Mouse (Mus musculus): ENCODE data around the gene Ncs1. TPM values are rescaled to one million over a fixed set of nuclear protein-coding genes. Genes with fewer than 3 reads are reported as not detected.

Ncs1 gene
- polyA plus RNA-seq, 1 experiment from 2014 or later = 9.8 TPM

DNA sequence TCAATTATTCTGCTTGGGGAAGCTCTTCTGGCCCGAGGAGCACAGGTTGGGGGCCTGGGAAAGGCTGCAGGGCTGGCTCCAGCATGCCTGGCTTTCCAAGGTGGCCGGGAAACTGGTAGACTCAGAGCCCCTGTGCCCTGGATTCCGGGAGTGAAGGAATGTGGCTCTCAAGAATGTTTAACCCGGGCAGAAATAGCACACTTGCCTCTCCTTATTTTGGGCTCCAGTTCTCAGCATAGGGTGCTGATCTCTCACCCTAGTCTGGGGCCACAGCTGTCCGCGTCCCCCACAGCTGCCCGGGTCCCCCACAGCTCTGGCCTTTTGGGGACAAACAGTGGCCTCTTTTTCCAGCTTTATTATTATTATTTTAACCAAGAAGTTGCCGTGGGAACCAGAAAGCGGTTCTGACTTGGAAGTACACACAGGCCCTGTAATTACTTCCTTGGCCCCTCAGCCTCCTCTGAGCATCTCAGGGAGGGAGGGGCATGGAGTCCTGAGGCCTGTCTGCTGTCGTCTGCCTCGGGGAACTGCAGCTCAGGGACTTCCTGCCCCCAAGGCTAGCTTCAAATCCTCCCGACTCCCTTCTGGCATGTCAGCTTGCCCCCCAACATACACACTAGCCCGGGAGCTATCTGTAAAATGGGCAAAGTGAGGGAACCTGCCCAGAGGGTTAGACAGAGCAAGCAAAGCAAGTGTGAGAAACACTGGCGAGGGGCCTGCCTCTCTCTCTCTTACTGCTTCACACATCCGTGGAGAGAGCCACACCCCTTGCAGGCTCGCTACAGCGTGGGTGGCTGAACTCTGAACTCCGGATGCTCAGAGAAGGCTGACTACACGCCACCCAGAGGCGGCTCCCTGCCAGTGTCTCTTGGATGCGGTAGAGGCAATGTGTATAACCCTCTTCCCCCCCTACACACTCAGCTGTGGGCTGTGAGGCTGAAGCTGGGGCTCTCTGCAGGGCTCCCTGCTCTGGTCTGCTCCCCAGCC lies 10.6 kb downstream of the Ncs1 start:
- ATAC-seq (ENCODE audit: low FRiP score, low TSS enrichment) (peak; percentile 71), DNase-seq (ENCODE audit: low spot score) (peak; percentile 76)
- H3K27me3 ChIP-seq (ENCODE audit: control insufficient read depth, insufficient read depth, low read length) = no peaks in the 10 kb centered on the region
- peak overlapping the region; percentile 23 for H3K9ac ChIP-seq (ENCODE audit: low read length)
- TF ChIP-seq EP300 (optimal IDR thresholded peaks at IDR 0.05) (no peak), CTCF (IDR thresholded peaks at IDR 0.05; ENCODE audit: low read depth) (peak; percentile 71)
- peak overlapping the region; percentile 83 for H3K27ac ChIP-seq (replicated peaks)
- peak overlapping the region; percentile 42 for H3K4me2 ChIP-seq (replicated peaks; ENCODE audit: low read depth)
- H3K4me3 ChIP-seq (ENCODE audit: low read depth, low read length) = no peak overlapping the region
- no peaks in the 10 kb centered on the region for H3K9me3 ChIP-seq (ENCODE audit: control insufficient read depth, low read length)
- WGBS = 19% methylated on average over 21 of the region's 21 CpGs
- H3K4me1 ChIP-seq (replicated peaks; ENCODE audit: control insufficient read depth, insufficient read depth) = peaks cover 13% of the 10 kb centered on the region; the same call in 1 of the 2 replicates
- no peaks in the 10 kb centered on the region for H3K36me3 ChIP-seq (ENCODE audit: control insufficient read depth, insufficient read depth, low read length)

DNA sequence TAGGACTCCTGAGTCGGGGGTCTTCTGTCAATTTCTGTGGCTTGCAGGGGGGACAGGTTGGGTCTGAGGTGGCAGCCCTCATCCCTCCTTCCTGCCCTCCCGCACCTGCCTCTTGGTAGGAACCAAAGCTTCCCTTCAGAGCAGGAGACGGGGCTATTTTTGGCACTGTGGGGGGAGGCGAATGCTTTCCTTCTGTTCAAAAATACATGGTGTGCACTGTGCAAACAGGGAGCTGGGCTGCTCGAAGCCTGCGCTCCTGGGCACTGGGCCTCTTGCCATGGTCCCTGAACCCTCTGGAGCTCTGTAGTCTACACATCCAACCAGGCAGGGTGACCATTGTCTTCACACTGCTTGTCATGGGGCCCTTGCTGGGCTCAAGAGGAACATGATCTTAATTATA lies 11.5 kb downstream of the Ncs1 start:
- 38% methylated on average over 6 of the region's 6 CpGs for WGBS
- H3K4me3 ChIP-seq (ENCODE audit: low read depth, low read length) = no peak overlapping the region
- H3K27ac ChIP-seq (replicated peaks) = peak overlapping the region; percentile 83; the same call in 1 of the 2 replicates
- no peak overlapping the region; the same call in 1 of the 2 replicates for H3K4me2 ChIP-seq (replicated peaks; ENCODE audit: low read depth)
- no peak overlapping the region for H3K9ac ChIP-seq (ENCODE audit: low read length)
- no peak for ATAC-seq (ENCODE audit: low FRiP score, low TSS enrichment)
- peaks cover 13% of the 10 kb centered on the region; the same call in 1 of the 2 replicates for H3K4me1 ChIP-seq (replicated peaks; ENCODE audit: control insufficient read depth, insufficient read depth)
- no peaks in the 10 kb centered on the region for H3K9me3 ChIP-seq (ENCODE audit: control insufficient read depth, low read length)
- no peak for TF ChIP-seq CTCF (IDR thresholded peaks at IDR 0.05; ENCODE audit: low read depth)
- no peak for TF ChIP-seq EP300 (optimal IDR thresholded peaks at IDR 0.05)
- H3K27me3 ChIP-seq (ENCODE audit: control insufficient read depth, insufficient read depth, low read length) = no peaks in the 10 kb centered on the region
- DNase-seq (ENCODE audit: low spot score) = no peak
- no peaks in the 10 kb centered on the region for H3K36me3 ChIP-seq (ENCODE audit: control insufficient read depth, insufficient read depth, low read length)

DNA sequence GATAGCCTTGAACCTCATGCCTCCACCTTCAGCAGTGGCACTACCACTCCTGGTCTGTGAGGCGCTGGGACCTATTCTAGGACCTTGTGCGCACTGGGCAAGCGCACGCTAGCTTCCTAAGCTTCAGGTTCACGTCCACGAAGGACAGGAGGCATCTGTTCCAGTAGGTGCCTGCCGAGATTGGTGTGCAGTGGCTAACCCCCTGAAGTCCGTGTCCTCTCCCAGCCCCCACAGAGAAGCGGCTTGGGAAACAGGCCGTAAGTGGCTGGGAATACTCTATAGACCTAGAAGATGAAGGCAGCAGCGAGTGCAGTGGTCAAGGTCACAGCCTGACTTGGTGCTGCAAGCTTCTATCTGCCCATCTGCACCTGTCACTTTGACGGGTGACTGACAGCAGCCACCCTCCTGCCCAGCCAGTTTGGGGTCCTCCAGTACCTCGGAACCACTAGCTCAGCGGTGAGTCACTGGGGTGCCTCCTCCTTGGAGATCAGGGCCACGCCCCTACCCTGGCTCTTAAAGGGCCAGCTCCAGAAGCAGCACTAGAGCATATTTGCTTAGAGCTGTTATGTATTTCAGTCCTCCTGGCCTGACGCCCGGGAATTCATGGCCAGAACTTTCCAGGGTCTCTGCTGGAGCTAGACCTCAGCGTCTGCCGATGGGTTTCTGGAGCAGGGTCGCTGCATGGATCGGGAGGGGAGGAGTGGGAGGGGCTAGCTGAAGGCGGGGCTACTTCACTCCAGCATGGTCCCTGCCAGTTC lies 13.2 kb downstream of the Ncs1 start:
- Histone ChIP-seq H3K9me3 (ENCODE audit: control insufficient read depth, low read length) (no peaks in the 10 kb centered on the region), H3K36me3 (ENCODE audit: control insufficient read depth, insufficient read depth, low read length) (no peaks in the 10 kb centered on the region), H3K27me3 (ENCODE audit: control insufficient read depth, insufficient read depth, low read length) (no peaks in the 10 kb centered on the region), H3K4me2 (replicated peaks; ENCODE audit: low read depth) (peak overlapping the region; percentile 83), H3K4me1 (replicated peaks; ENCODE audit: control insufficient read depth, insufficient read depth) (peaks cover 18% of the 10 kb centered on the region), H3K27ac (replicated peaks) (peak overlapping the region; percentile 58; the same call in 1 of the 2 replicates), H3K9ac (ENCODE audit: low read length) (peak overlapping the region; percentile 54), H3K4me3 (ENCODE audit: low read depth, low read length) (peak overlapping the region; percentile 49)
- 15% methylated on average over 22 of the region's 22 CpGs for WGBS
- no peak for TF ChIP-seq EP300 (optimal IDR thresholded peaks at IDR 0.05)
- TF ChIP-seq CTCF (IDR thresholded peaks at IDR 0.05; ENCODE audit: low read depth) = no peak
- DNase-seq (ENCODE audit: low spot score) (peak; percentile 86), ATAC-seq (ENCODE audit: low FRiP score, low TSS enrichment) (peak; percentile 83)

DNA sequence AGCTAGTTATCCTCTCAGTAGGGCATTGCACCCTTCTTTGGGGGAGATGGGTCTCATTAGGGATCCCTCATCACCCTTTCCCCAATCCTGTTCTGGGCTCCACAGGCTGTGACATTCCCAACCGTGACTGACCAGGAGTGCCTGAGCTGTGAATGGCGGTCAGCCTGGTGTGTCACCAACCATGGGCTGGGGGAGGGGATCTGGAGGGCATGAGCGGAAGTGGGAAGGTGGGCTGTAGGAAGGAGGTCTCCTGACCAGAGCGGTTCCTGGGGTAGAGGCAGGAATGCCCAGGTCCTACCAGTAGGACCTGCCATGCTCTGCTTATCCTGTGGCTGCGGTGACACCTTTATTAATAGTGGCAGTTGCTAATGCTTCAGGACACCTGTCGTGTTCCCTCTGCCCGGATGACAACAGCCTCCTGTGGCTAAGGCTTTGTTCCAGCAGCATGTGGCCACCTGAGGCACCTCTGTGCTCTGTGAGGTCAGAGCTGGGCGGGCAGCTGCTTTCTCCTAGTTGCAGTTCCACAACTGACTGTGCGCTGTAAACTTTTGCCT lies 13.8 kb downstream of the Ncs1 start:
- DNase-seq (ENCODE audit: low spot score) (no peak), ATAC-seq (ENCODE audit: low FRiP score, low TSS enrichment) (0 out of 2 replicates have a peak, but pooled peaks have one; percentile 4)
- TF ChIP-seq CTCF (IDR thresholded peaks at IDR 0.05; ENCODE audit: low read depth) = no peak
- no peak for TF ChIP-seq EP300 (optimal IDR thresholded peaks at IDR 0.05)
- 35% methylated on average over 9 of the region's 9 CpGs for WGBS
- peak overlapping the region; percentile 49 for H3K4me3 ChIP-seq (ENCODE audit: low read depth, low read length)
- no peaks in the 10 kb centered on the region for H3K27me3 ChIP-seq (ENCODE audit: control insufficient read depth, insufficient read depth, low read length)
- H3K27ac ChIP-seq (replicated peaks) = 0 out of 2 replicates have a peak overlapping the region, but pooled peaks have one; percentile 58
- peak overlapping the region; percentile 54 for H3K9ac ChIP-seq (ENCODE audit: low read length)
- no peaks in the 10 kb centered on the region for H3K36me3 ChIP-seq (ENCODE audit: control insufficient read depth, insufficient read depth, low read length)
- H3K4me1 ChIP-seq (replicated peaks; ENCODE audit: control insufficient read depth, insufficient read depth) = peaks cover 23% of the 10 kb centered on the region
- H3K9me3 ChIP-seq (ENCODE audit: control insufficient read depth, low read length) = no peaks in the 10 kb centered on the region
- peak overlapping the region; percentile 83 for H3K4me2 ChIP-seq (replicated peaks; ENCODE audit: low read depth)

DNA sequence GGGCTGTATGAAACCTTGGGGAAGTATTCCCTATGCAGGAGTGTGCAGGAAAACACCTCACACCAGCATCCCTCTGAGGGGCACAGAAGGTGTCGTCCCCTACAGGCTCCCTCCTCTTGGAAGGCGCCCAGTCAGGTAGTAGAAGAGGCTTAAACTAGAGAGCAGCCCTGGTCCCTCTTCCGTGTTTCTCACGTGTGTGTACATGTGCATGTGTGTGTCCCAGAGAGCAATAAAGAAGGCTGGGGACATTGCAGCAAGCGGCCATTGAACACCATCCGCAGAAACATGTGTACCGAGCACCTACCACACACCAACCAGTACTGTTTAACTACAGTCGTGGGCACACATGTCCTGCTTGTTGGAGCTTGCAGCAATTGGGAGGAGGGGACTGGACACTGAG lies 14.9 kb downstream of the Ncs1 start:
- Histone ChIP-seq H3K9me3 (ENCODE audit: control insufficient read depth, low read length) (no peaks in the 10 kb centered on the region), H3K27me3 (ENCODE audit: control insufficient read depth, insufficient read depth, low read length) (no peaks in the 10 kb centered on the region), H3K4me2 (replicated peaks; ENCODE audit: low read depth) (no peak overlapping the region), H3K4me1 (replicated peaks; ENCODE audit: control insufficient read depth, insufficient read depth) (peaks cover 28% of the 10 kb centered on the region), H3K27ac (replicated peaks) (no peak overlapping the region), H3K9ac (ENCODE audit: low read length) (no peak overlapping the region), H3K36me3 (ENCODE audit: control insufficient read depth, insufficient read depth, low read length) (no peaks in the 10 kb centered on the region), H3K4me3 (ENCODE audit: low read depth, low read length) (no peak overlapping the region)
- 78% methylated on average over 8 of the region's 8 CpGs for WGBS
- TF ChIP-seq CTCF (IDR thresholded peaks at IDR 0.05; ENCODE audit: low read depth) (no peak), EP300 (optimal IDR thresholded peaks at IDR 0.05) (no peak)
- DNase-seq (ENCODE audit: low spot score) = no peak
- ATAC-seq (ENCODE audit: low FRiP score, low TSS enrichment) = no peak
